Mouse (Mus musculus): ENCODE data around the gene Commd3.

DNA sequence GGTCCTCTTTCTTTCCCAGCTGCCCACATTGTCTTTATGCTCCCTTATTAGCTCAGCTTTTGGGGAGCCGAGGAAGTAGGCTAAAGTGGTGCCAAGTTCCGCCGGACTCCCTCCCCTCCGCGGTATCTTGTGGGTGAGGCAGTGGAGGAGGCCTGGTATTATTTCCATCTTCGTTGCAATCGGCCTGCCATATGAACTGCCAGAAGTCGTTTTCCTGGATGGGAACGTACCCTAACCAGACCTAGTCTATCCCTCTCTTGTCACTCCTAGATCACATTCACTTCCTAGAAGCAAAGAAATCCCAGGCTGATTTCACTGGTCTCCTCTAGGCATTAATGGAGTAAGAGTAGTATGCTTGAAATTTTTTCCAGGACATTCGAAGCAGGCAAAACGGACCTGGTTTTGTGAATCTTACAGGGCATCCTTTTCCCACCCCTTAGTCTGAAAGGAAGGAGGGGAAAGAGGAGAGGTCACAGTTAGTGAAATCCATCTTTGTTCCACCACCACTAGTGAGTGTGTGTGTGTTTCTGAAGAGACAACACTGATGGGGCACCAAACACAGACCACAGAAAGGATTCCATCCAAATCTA, 27.3 kb downstream of the Commd3 start:
- TF ChIP-seq CTCF (conservative IDR thresholded peaks at IDR 0.05; ENCODE audit: insufficient read depth, insufficient read length, low read depth, low read length): no peak
- no peak for TF ChIP-seq POLR2A (IDR thresholded peaks at IDR 0.05; ENCODE audit: low read depth, low read length)

Data from kidney, adult 2 months (tissue).